Mouse (Mus musculus) telencephalon, adult 2 months (tissue): ENCODE data around the gene Gstt2.

Source experiments
- DNase-seq: peaks from one replicate; pipeline ENCODE4 v3.0.0-alpha.2; 2011; ENCODE audit warnings: low read depth, low spot score

Gene Gstt2

DNA sequence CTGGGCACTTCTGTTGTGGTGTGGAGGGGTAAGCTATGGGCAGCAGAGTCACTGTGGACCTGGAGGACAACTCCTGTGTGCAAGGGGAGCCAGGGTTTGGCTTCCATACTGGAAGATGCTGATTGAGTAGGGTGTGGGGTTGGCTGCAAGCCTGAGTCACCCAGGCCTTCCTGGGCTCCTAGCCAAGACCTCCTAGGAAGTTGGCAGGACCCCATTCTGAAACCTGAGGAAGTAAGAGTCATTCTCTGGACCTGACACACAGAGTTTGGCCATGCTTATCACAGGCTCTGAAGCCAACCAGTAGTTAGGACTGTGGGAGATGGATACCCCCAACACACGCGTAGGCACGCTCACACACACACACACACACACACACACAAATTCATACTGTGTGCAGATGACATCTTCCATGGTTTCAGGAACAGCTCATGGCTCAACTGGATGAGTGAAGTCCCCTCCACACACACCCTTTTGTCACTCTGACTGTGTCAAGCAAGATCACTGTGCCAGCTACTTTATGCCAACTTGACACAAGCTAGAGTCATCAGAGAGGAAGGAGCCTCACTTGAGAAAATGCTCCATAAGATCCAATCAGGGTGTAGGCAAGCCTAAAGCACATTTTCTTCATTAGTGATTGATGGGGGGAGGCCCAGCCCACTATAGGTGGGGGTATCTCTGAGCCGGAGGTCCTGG, 9.4 kb downstream of the Gstt2 start:
- no peak for DNase-seq

DNA sequence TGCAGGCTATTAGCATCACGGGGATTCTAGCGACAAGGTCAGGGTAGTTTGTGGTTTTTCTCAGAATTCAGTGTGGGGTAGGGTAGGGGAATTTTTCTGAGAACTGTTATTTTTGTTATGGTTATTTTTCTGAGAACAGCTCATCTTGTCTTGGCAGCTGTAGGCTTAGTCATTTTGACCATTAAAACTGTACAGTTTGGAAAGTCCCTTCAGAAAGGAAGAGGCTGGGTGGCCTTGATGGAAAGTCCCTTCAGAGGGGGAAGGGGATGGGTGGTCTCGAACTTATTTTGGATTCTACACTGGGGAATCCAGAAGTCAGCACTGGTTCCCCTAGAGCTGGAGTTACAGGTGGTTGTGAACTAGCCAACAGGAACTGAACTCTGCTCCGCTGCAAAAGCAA, 12.7 kb downstream of the Gstt2 start:
- DNase-seq, result no peak

DNA sequence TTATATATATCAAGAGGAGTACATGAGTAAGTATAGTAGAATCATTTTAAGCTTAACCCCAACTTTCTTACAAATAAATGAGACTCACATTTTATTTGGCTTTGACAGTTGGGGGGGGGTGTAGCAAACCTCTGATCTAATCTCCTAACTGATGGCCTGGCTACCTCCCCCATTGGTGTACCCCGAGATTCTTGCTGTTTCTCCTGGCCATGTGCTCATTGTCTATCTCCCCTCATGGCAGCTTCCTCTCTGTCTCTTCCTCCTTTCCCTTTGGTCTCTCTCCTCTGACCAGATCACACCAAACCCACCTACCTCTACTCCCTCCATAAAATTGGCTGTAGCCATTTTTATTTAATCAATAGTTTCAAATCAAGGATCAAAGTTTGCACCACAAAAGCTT, 13.4 kb downstream of the Gstt2 start:
- no peak for DNase-seq

DNA sequence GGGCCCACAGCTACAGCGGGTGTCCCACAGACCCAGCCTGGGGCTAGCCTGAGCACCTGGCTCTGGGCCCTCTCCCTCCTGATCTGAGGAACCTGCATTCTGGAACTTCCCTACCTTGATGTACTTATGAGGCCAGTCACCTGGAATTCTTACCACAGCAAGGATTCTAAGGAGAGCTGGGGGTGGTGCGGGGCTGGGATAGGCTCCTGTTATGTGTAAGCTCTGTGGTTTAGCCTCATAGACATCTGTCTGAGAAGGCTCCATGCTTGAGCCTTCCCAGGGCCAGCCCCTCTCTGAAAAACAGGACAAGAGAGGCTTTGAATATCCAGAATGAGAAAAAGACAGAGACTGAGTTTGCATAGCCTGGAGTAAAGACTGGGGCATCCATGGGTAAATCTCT, 14.8 kb downstream of the Gstt2 start, which contains the start of gene Gstt4:
TSS of gene Gstt4 (minus strand) at position 101 of the 400 bp plus-strand sequence.
- DNase-seq, result no peak

DNA sequence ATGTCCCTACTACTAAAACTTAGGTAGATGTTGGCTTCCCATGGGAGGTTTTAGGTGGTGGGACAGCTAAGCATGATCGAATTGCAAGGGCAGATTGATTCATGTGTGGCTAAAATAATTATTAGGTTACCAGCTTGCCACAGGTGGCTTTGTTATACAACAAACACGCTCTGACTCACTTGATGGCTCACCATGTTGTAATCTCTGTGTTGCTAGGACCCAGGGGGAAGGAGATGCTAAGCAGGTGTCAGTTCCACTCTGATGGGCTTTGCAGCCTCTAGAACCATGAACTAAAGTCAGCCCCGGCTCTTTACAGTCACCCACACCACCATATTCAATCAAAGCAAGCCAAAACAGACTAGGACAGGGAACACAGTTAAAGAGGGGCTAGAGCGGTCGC, 17.3 kb downstream of the Gstt2 start:
- no peak for DNase-seq

DNA sequence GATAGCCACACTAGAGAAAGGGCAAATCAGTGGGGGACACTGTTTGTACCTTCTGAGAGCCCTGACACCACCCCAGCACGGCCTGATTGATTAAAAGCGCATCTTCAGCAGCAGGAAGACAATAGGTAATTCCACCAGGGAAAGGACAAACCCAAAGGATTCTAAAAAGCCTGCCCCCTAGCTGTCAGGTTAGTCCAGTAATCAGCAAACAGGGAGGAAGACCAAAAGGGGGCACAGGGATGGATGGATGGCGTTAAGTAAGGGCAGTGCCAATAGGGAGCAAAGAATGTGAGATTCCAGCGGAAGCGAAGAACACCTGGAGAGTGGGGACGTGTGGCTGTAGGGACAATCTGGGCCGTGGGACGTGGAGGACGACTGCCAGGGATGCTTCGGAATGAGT, 18.6 kb downstream of the Gstt2 start:
- no peak for DNase-seq

DNA sequence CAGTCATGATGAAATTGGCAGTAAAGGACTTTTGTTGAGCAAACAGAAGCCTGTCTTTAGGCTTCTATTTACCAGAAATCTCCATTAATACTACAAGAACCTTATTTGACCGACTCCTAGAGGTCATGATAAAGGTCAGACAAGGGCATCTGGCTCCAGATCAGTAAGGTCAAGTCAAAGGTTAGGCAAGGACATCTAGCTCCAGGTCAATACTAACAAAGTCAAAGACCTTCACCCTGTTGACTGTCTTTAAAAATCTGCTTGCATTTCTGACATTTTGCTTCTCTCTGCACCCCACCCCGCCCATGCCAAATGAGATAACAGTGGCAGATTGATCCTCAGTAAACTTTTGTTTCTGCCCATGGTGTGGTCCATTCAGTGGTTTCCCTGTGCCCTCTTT, 33.0 kb downstream of the Gstt2 start:
- DNase-seq, result no peak

DNA sequence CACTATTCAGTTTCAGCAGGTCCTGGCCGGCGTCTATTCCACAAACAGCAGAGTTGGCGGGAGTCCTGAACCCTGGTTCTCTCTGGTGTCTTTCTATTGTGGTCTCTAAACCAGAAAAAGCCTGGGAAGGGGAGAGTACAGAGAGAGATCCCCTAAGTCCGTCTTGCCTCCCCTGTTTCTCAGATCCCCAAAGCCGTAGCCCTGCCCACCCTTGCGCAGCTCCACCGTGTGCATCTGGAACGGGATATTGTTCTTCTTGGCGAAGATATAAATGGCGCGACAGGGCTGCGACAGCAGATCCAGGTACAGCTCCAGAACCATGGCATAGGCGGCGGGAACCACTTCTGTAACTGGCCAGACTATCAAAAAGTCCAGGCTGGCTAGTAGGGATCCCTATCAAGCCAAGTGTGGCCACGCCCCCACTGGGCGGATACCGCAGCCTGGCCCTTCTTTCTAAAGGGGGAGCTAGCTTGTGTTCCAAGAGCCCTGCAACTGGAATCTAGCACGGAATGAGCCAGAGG, 39.0 kb downstream of the Gstt2 start, which contains the start of gene Gstt1:
TSS of gene Gstt1 (minus strand) at position 409 of the 521 bp plus-strand sequence.
- DNase-seq, result no peak

DNA sequence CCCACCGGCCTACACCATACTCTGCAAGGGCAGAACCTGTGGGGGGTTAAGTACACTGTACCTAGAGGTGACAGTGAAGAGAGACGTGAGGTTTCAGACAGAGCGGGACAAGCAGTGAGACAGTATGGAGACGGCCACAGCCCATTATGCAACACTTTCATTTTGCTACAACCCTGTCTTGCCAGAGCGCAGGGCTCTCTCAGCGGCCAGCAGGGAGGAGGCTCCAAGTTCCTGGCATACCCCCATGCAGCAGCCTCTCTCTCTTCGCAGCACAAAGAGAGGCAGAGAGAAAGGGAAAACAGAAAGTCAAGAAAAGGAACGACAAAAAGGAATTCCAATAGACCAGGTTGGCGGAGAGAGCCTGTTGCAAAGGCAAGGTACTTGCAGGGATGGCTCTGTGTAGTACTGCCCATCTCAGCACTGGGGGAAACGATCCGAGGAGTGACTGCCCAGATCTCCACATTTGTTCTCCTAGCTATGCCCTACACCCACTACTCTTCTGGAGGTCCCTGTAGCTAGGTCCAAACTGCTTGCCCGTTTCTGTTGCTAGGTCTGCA, 39.5 kb downstream of the Gstt2 start:
- DNase-seq, result no peak

DNA sequence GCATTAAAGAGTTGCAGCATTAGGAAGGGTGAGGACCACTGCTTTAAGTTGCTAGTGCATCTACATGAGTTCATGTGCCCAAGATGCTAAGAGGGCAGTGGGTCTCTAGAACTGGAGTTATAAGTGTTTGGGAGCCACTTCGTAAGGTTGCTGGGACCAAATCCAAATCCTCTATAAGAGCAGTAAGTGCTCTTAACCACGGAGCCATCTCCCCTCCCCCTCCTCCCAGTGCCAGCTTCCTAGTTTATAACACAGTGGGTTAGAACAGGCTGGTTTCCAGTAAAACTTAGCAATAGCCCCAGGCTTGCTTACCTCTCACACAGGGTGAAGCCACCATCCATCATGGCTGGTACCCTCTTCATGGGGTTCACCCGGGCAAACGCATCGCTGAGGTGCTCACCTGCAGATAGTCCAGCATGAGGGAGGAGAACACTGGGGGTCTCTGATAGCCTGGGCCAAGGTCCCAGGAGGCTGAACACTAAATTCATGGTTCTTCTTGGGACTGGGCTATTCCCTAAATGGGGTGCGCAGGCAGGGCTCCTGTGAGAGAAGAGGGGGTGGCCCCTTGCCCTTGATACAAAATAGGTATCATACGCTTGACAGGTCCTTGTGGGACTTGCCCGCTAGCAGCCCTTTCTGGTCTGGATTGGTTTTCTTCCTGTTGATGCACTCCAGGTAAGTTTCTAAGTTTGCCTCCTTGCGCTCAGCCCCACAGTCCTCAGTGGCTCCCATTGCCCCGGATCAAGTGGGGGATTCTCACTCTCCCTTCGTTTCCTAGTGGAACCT, 40.3 kb downstream of the Gstt2 start:
- DNase-seq, result no peak

DNA sequence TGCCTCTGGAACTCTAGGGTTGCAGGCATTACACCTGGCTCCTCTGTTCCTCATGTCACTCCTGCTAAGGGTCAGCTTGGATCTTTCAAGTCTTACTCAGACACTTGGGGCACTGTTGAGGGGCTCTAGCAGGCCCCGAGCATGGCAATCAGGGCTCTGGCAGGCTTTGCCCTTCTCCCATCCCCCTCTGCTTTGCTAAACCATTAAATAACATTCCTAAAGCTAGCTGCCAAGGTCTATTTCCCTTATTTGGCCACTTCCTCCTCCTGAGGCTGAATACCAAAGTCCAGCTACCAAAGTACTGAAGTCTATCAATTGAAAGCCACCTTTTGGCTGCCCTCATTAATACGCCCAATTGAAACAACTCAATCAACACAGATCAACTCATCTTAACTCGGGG, 42.3 kb downstream of the Gstt2 start:
- no peak for DNase-seq

DNA sequence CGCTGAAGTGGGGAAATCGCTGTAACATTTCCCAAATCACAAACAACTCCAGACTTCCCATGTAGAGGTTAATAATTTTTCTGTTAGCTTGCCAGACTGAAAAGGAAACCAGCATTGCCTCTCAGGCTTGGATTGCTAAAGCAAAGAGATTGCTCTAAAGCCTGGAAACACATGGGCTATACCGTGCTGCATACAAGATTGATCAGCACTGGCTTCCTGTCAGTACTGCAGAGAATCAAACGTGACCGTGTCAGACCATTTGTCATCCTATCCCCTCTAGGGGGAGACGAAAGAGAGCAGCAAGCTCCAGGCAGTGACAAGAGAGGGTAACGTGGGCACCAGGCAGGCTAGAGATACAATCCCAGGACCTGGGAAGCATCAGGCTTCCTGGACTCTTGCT, 46.5 kb downstream of the Gstt2 start:
- no peak for DNase-seq

DNA sequence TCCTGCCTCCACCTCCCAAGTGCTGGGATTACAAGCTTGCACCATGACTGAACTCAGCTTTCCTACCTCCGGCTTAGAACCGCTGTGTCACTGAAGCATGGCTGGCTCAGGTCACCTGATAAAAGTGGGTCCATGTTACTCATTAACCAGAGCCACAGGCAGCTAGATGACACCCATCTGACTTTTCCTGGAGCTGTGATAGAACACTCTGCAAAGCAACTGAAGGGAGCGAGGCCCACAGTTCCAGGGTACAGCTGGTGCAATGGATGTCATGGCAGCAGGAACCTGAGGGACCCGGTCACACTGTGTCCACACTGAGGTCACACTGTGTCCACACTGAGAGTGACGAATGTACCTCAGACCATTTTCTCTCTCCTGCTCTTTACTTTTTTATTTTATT, 47.4 kb downstream of the Gstt2 start:
- DNase-seq, result no peak

DNA sequence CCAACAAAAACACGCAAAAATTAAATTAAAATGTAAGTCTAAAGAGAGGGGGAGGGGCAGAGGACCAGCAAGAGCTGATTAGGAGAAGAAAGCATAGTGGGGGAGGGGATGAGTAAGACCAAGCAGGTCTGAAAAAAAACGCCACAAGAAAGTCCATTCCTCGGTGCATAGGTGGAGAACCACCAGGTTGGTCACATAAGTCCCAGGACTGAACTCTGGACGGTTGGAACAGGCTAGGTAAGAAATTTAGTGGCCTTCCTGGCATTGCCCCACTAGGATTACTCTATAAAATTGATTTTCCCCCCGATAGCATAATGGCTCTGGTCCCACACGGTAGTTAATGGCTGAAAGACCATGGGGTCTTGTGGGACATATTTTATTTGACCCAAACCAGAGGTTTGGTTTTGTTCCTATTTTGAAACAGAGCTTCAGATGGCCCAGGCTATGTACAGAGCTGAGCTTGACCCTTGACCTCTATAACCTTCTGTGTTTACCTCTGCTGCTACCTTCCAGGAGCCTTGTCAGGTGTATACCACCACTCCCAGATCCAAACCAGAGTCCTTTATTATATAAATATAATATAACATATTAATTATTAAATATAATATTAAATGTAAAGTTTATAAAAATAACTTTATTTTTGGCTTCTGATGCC, 48.0 kb downstream of the Gstt2 start:
- no peak for DNase-seq

DNA sequence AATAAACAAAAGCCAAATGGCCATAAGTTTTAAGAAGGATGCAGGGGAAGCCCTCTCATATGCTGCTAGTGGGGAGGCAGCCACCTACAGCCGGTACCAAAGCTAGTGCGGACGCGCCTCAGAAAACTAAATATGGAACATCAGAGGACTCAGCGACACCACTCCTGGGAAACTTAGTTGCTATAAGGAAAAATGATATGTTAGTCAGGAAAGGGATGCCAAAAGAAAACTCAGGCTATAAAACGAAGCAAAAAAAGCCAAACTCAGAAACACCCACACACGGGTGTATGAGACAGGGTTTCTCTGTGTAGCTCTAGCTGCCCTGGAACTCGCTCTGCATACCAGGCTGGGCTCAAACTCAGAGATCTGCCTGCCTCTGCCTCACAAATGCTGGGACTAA, 48.9 kb downstream of the Gstt2 start:
- DNase-seq, result peak; percentile 70

DNA sequence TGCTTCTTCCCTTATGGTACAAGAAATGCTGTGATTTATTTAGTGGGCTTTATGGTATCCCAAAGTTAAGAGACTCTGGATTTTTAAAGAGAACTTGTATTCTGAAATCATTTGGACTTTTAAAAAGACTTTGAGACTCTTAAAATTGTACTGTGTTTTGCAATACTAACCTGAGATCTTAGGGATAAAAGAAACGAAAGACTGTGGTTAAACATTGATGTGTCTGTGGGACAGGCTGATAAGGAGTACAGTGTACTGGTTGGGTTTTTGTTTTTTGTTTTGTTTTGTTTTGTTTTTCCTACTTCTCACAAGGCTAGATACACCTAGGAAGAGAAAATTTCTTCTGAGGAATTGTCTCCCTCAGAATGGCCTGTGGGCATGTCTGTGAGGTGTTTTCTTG, 51.8 kb downstream of the Gstt2 start:
- no peak for DNase-seq
